Mouse (Mus musculus): Measurements from ENCODE around the gene Znrf2. TPM values are rescaled to one million over a fixed set of nuclear protein-coding genes. Genes with fewer than 3 reads are reported as not detected.
"Not testable (repeated sequence)": the region's sequence is repeated elsewhere in the genome, so short reads cannot be mapped to it uniquely, and the experiment has no call there.

The Znrf2 gene
- polyA plus RNA-seq, 1 experiment from 2014 or later, result 19.5 TPM

DNA sequence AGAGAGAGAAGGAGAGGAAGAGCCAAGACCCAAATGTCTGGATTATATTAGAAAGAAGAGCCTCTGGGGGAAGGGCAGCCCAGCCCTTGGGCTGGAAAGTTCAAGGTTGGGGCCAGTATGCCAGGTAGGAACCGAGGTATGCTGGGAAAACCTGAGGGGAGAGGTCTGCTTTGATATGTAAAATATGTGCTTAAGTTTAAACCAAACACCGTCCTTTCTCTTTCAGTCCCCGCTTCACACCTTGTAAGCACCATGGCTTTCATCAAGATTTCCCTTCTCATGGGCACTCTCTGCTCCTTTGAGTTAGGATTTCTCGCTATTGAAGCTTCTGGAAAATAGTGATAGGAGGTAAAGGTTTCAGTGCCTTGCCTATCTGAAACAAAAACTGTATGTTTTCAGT, 38.1 kb downstream of the Znrf2 start:
- Histone ChIP-seq H3K36me3 (ENCODE audit: control insufficient read depth, insufficient read depth) (no peaks in the 10 kb centered on the region), H3K4me1 (replicated peaks; ENCODE audit: control insufficient read depth, insufficient read depth, low read length) (peaks cover 16% of the 10 kb centered on the region), H3K27ac (ENCODE audit: low read length) (no peak overlapping the region), H3K27me3 (replicated peaks; ENCODE audit: control insufficient read depth, insufficient read depth, low read length) (no peaks in the 10 kb centered on the region), H3K9ac (replicated peaks; ENCODE audit: low read depth, low read length) (no peak overlapping the region), H3K9me3 (ENCODE audit: control insufficient read depth, low read length) (no peaks in the 10 kb centered on the region), H3K4me3 (replicated peaks; ENCODE audit: low read length) (no peak overlapping the region), H3K4me2 (ENCODE audit: low read length) (no peak overlapping the region)
- 51% methylated on average over 4 of the region's 4 CpGs for WGBS
- ATAC-seq, result no peak

DNA sequence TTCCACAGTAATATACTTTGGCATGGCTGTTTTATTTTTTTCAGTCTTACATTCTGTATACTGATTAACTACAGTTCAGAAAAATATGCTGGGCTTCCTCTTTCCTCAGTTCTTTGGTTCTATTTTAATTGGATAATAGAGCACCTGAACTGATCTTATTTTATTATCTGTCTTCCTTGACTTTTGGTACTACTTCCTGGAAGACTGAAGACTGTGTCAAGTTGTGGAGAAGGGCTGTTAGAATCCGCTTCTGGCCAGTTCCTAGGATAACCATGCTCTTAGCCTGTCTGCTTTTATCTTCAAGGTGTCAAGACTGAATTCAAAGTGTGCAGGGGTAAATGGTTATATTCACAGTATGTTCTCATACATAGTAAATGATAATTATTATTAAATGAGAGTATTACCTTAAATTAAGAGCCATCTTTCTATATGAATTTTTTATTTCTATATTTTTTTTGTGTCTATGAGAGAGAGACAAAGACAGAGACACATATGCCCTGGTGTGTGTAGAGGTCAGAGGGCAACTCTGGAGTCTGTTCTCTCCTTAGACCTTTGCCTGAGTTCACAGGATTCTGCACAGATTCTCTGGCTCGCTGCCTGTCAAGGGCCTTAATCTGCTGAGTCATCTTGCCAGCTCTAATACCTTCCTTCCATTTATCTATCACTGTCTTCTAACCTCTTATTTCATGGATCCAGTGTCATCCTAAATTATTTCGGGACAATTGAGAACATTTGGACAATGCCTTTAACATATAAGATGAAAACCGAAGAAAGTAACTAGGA, 39.3 kb downstream of the Znrf2 start:
- Histone ChIP-seq H3K27me3 (replicated peaks; ENCODE audit: control insufficient read depth, insufficient read depth, low read length) (no peaks in the 10 kb centered on the region), H3K4me1 (replicated peaks; ENCODE audit: control insufficient read depth, insufficient read depth, low read length) (peaks cover 16% of the 10 kb centered on the region), H3K36me3 (ENCODE audit: control insufficient read depth, insufficient read depth) (no peaks in the 10 kb centered on the region), H3K9me3 (ENCODE audit: control insufficient read depth, low read length) (no peaks in the 10 kb centered on the region), H3K4me3 (replicated peaks; ENCODE audit: low read length) (no peak overlapping the region), H3K9ac (replicated peaks; ENCODE audit: low read depth, low read length) (no peak overlapping the region), H3K4me2 (ENCODE audit: low read length) (no peak overlapping the region), H3K27ac (ENCODE audit: low read length) (no peak overlapping the region)
- no peak for ATAC-seq
- WGBS, result 77% methylated on average over 4 of the region's 4 CpGs

DNA sequence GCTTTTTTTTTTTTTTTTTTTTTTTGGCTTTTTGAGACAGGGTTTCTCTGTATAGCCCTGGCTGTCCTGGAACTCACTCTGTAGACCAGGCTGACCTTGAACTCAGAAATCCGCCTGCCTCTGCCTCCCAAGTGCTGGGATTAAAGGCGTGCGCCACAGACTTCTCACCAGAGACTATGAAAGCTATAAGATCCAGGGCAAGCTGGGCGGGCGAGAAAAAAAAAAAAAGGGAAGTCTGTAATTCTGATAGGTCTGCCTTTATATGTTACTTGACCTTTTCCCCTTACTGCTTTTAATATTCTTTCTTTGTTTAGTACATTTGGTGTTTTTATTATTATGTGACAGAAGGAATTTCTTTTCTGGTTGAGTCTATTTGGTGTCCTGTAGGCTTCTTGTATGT, 42.4 kb downstream of the Znrf2 start:
- H3K4me1 ChIP-seq (replicated peaks; ENCODE audit: control insufficient read depth, insufficient read depth, low read length); H3K27me3 ChIP-seq (replicated peaks; ENCODE audit: control insufficient read depth, insufficient read depth, low read length); ATAC-seq; H3K4me3 ChIP-seq (replicated peaks; ENCODE audit: low read length); H3K9ac ChIP-seq (replicated peaks; ENCODE audit: low read depth, low read length); H3K36me3 ChIP-seq (ENCODE audit: control insufficient read depth, insufficient read depth); H3K4me2 ChIP-seq (ENCODE audit: low read length); H3K9me3 ChIP-seq (ENCODE audit: control insufficient read depth, low read length); H3K27ac ChIP-seq (ENCODE audit: low read length): not testable (repeated sequence)
- 95% methylated on average over 5 of the region's 5 CpGs for WGBS

DNA sequence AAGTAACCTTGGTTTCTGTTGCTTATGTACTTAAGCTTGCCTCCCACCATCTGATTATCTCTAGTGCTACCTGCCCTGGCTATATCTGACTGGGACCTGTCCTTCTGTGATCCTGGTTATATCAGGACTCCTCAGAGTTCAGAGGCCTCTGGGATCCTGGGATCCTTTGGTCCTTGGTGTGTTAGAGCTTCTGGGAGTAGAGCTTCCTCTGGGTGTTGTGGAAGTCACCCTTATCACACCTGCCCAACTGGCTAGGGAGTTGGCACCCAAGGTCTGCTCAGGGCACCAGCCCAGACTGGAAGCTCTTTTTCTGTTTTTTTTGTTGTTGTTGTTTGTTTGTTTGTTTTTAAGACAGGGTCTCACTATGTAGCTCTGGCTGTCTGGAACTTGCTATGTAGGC, 43.5 kb downstream of the Znrf2 start:
- no peak overlapping the region for H3K4me2 ChIP-seq (ENCODE audit: low read length)
- ATAC-seq, result no peak
- no peaks in the 10 kb centered on the region for H3K4me1 ChIP-seq (replicated peaks; ENCODE audit: control insufficient read depth, insufficient read depth, low read length)
- no peaks in the 10 kb centered on the region for H3K9me3 ChIP-seq (ENCODE audit: control insufficient read depth, low read length)
- no peaks in the 10 kb centered on the region for H3K36me3 ChIP-seq (ENCODE audit: control insufficient read depth, insufficient read depth)
- H3K27ac ChIP-seq (ENCODE audit: low read length), result no peak overlapping the region
- H3K27me3 ChIP-seq (replicated peaks; ENCODE audit: control insufficient read depth, insufficient read depth, low read length), result no peaks in the 10 kb centered on the region
- H3K4me3 ChIP-seq (replicated peaks; ENCODE audit: low read length), result no peak overlapping the region
- no peak overlapping the region for H3K9ac ChIP-seq (replicated peaks; ENCODE audit: low read depth, low read length)

DNA sequence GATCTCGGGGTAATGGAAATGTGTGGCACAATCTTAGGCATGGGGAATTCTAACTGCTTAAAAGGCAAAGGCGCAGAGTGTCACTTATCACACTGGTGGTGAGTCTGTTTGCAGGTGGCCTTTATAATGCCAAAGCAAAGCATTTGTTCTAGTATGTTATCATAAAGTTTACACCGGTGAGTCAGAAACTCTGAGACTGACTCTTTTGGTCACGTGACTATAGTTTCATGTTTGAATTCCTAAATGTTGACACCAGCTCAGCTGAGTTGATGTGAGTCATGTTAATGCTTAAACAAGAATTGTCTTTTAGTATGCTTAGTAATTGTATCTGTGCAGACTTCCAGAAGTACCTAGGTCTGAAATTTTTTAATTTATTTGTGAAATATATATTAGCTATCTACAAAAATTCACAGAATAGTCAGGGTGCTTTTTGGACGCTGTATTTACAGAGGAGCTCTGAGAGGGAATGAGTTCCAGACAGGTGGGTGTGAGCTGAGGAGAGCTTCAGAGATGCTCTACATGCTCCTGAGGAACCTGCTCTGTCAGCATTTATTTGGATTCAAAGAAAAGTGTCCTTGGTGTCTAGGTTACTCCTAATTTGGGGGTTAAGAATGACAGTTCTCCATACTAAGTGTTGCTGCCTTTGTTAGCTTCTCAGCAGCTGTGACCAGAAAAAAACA, 50.2 kb downstream of the Znrf2 start:
- Histone ChIP-seq H3K36me3 (ENCODE audit: control insufficient read depth, insufficient read depth) (no peaks in the 10 kb centered on the region), H3K4me2 (ENCODE audit: low read length) (no peak overlapping the region), H3K4me3 (replicated peaks; ENCODE audit: low read length) (no peak overlapping the region), H3K9me3 (ENCODE audit: control insufficient read depth, low read length) (no peaks in the 10 kb centered on the region), H3K27me3 (replicated peaks; ENCODE audit: control insufficient read depth, insufficient read depth, low read length) (no peaks in the 10 kb centered on the region), H3K4me1 (replicated peaks; ENCODE audit: control insufficient read depth, insufficient read depth, low read length) (no peaks in the 10 kb centered on the region), H3K9ac (replicated peaks; ENCODE audit: low read depth, low read length) (no peak overlapping the region), H3K27ac (ENCODE audit: low read length) (no peak overlapping the region)
- no peak for ATAC-seq
- 87% methylated on average over 5 of the region's 5 CpGs for WGBS

DNA sequence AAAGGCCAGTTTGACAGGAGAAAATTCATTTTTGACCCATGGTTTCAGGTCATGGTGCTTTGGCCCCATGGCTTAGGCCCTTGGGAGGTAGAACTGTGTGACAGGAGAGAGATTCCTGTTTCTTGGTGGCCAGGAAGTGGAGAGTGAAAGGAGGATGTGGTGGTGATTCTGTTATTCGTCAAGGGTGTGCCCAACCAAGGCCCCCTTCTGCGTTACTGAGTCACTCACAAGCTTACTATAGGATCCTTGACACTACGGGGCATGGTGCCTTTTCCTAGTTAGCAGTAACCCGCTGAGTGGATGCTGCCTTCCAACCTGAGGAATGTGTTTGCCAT, 50.7 kb downstream of the Znrf2 start:
- Histone ChIP-seq H3K9ac (replicated peaks; ENCODE audit: low read depth, low read length) (no peak overlapping the region), H3K4me2 (ENCODE audit: low read length) (no peak overlapping the region), H3K4me3 (replicated peaks; ENCODE audit: low read length) (no peak overlapping the region), H3K27me3 (replicated peaks; ENCODE audit: control insufficient read depth, insufficient read depth, low read length) (no peaks in the 10 kb centered on the region), H3K9me3 (ENCODE audit: control insufficient read depth, low read length) (no peaks in the 10 kb centered on the region), H3K27ac (ENCODE audit: low read length) (no peak overlapping the region), H3K4me1 (replicated peaks; ENCODE audit: control insufficient read depth, insufficient read depth, low read length) (peaks cover 1% of the 10 kb centered on the region; the same call in 1 of the 2 replicates), H3K36me3 (ENCODE audit: control insufficient read depth, insufficient read depth) (no peaks in the 10 kb centered on the region)
- 75% methylated on average over 4 of the region's 4 CpGs for WGBS
- no peak for ATAC-seq

DNA sequence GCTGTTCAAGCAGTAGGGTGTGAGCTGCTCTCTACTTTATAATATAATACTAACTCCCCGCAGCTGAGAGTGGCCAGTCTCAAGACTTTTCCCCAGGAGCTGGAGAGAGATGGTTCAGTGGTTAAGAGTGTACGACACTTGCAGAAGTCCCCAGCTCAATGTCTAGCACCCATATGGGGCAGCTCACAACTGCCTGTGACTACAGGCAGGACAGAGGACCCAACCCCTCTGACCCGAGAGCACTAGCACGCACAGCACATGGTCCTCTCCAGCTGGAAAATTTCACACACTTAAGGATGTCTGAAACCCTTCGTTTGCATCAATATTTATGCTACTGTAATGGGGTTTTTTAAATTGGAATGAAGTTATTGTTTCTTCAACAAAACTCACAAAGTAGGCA, 56.3 kb downstream of the Znrf2 start:
- no peak overlapping the region for H3K4me2 ChIP-seq (ENCODE audit: low read length)
- 81% methylated on average over 5 of the region's 5 CpGs for WGBS
- H3K27me3 ChIP-seq (replicated peaks; ENCODE audit: control insufficient read depth, insufficient read depth, low read length), result no peaks in the 10 kb centered on the region
- H3K9me3 ChIP-seq (ENCODE audit: control insufficient read depth, low read length), result no peaks in the 10 kb centered on the region
- no peaks in the 10 kb centered on the region for H3K36me3 ChIP-seq (ENCODE audit: control insufficient read depth, insufficient read depth)
- no peak overlapping the region for H3K4me3 ChIP-seq (replicated peaks; ENCODE audit: low read length)
- H3K4me1 ChIP-seq (replicated peaks; ENCODE audit: control insufficient read depth, insufficient read depth, low read length), result peaks cover 7% of the 10 kb centered on the region
- no peak for ATAC-seq
- no peak overlapping the region for H3K9ac ChIP-seq (replicated peaks; ENCODE audit: low read depth, low read length)
- H3K27ac ChIP-seq (ENCODE audit: low read length), result no peak overlapping the region

DNA sequence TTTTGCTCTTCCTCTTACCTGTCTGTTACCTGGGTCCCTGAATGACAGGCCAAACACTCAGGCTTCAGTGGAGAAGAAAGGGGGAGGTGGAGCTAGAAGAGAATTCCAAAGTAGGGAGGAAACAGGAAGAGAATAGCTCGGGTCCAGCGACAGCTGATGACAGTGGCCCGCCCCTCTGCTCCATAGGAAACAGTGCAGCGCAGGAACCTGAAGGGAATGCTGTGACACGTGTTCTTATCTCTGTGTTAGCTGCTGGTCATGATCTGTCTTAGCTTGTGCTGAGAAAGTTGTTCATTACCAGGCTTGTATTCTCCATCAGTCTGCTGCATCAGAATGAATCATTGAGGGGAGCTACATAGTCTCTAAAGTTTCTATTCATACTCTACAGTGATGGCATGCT, 60.1 kb downstream of the Znrf2 start:
- peaks cover 7% of the 10 kb centered on the region for H3K4me1 ChIP-seq (replicated peaks; ENCODE audit: control insufficient read depth, insufficient read depth, low read length)
- H3K9ac ChIP-seq (replicated peaks; ENCODE audit: low read depth, low read length), result no peak overlapping the region
- H3K36me3 ChIP-seq (ENCODE audit: control insufficient read depth, insufficient read depth), result peaks cover 2% of the 10 kb centered on the region; the same call in 1 of the 2 replicates
- no peak overlapping the region for H3K4me3 ChIP-seq (replicated peaks; ENCODE audit: low read length)
- no peaks in the 10 kb centered on the region for H3K9me3 ChIP-seq (ENCODE audit: control insufficient read depth, low read length)
- no peak overlapping the region for H3K27ac ChIP-seq (ENCODE audit: low read length)
- 43% methylated on average over 5 of the region's 5 CpGs for WGBS
- no peak overlapping the region for H3K4me2 ChIP-seq (ENCODE audit: low read length)
- no peak for ATAC-seq
- no peaks in the 10 kb centered on the region for H3K27me3 ChIP-seq (replicated peaks; ENCODE audit: control insufficient read depth, insufficient read depth, low read length)

DNA sequence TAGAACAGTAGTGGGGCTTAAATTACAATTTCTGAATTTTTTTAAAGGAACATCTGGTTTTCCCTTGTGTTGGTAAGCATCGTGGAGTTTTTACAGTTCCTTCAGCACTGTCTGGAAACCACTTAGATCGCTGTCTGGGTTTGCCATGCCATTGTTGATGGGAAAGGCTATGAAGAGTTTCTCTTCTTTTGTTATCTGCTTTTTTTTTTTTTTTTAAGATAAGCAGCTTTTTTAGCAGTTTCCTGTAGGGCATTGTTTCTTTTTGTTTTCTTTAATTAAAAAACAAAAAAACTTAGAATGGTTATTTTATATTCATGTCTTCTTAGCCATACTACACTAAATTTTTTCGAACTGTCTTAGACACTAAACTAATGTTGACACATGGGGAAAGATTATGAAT, 60.9 kb downstream of the Znrf2 start:
- peaks cover 2% of the 10 kb centered on the region; the same call in 1 of the 2 replicates for H3K36me3 ChIP-seq (ENCODE audit: control insufficient read depth, insufficient read depth)
- no peak for ATAC-seq
- no peaks in the 10 kb centered on the region for H3K27me3 ChIP-seq (replicated peaks; ENCODE audit: control insufficient read depth, insufficient read depth, low read length)
- H3K4me3 ChIP-seq (replicated peaks; ENCODE audit: low read length), result no peak overlapping the region
- H3K9me3 ChIP-seq (ENCODE audit: control insufficient read depth, low read length), result no peaks in the 10 kb centered on the region
- H3K4me1 ChIP-seq (replicated peaks; ENCODE audit: control insufficient read depth, insufficient read depth, low read length), result peaks cover 4% of the 10 kb centered on the region
- H3K4me2 ChIP-seq (ENCODE audit: low read length), result no peak overlapping the region
- no peak overlapping the region for H3K9ac ChIP-seq (replicated peaks; ENCODE audit: low read depth, low read length)
- H3K27ac ChIP-seq (ENCODE audit: low read length), result no peak overlapping the region
- WGBS, result 86% methylated on average over 3 of the region's 3 CpGs
